Mouse (Mus musculus): ENCODE measurements around the gene Tex12. TPM values are rescaled to one million over a fixed set of nuclear protein-coding genes. Genes with fewer than 3 reads are reported as not detected.

Tex12 gene
- polyA plus RNA-seq, 1 experiment from 2014 or later, result 0.23 TPM

Other genes starting within 250 kb of the Tex12 start
- 134 and 170 TPM in 2 replicates for gene Rpl10-ps3, start 216.4 kb downstream of the Tex12 start, polyA plus RNA-seq (2015; fragmentation: Nextera tagmentation; extraction: Ambion mirVana)
- gene Plet1, start 66.8 kb downstream of the Tex12 start, polyA plus RNA-seq (2015; fragmentation: Nextera tagmentation; extraction: Ambion mirVana), result 0.72 and 2.1 TPM in 2 replicates
- gene Pts, start 32.6 kb downstream of the Tex12 start, polyA plus RNA-seq (2015; fragmentation: Nextera tagmentation; extraction: Ambion mirVana), result 109 and 113 TPM in 2 replicates
- gene Il18, start 6.5 kb downstream of the Tex12 start, polyA plus RNA-seq (2015; fragmentation: Nextera tagmentation; extraction: Ambion mirVana), result 16.8 and 18.2 TPM in 2 replicates
- gene Bco2, start 6.1 kb downstream of the Tex12 start, polyA plus RNA-seq (2015; fragmentation: Nextera tagmentation; extraction: Ambion mirVana), result 0.15 and 0.41 TPM in 2 replicates
- 298 and 311 TPM in 2 replicates for gene Sdhd, start 42.5 kb upstream of the Tex12 start, polyA plus RNA-seq (2015; fragmentation: Nextera tagmentation; extraction: Ambion mirVana)
- 341 and 407 TPM in 2 replicates for gene Timm8b, start 42.6 kb upstream of the Tex12 start, polyA plus RNA-seq (2015; fragmentation: Nextera tagmentation; extraction: Ambion mirVana)
- gene Pih1d2, start 56.0 kb upstream of the Tex12 start, polyA plus RNA-seq (2015; fragmentation: Nextera tagmentation; extraction: Ambion mirVana), result 4.1 and 4.6 TPM in 2 replicates
- 18.0 and 18.1 TPM in 2 replicates for gene Nkapd1, start 56.1 kb upstream of the Tex12 start, polyA plus RNA-seq (2015; fragmentation: Nextera tagmentation; extraction: Ambion mirVana)
- gene Dlat, start 98.5 kb upstream of the Tex12 start, polyA plus RNA-seq (2015; fragmentation: Nextera tagmentation; extraction: Ambion mirVana), result 58.6 and 61.7 TPM in 2 replicates
- 28.3 and 30.4 TPM in 2 replicates for gene Dixdc1, start 178.2 kb upstream of the Tex12 start, polyA plus RNA-seq (2015; fragmentation: Nextera tagmentation; extraction: Ambion mirVana)
- 2.3 and 3.3 TPM in 2 replicates for gene 2310030G06Rik, start 185.2 kb upstream of the Tex12 start, polyA plus RNA-seq (2015; fragmentation: Nextera tagmentation; extraction: Ambion mirVana)
- gene Cryab, start 190.0 kb upstream of the Tex12 start, polyA plus RNA-seq (2015; fragmentation: Nextera tagmentation; extraction: Ambion mirVana), result 24.7 and 28.2 TPM in 2 replicates
- 4.9 and 6.6 TPM in 2 replicates for gene Hspb2, start 191.0 kb upstream of the Tex12 start, polyA plus RNA-seq (2015; fragmentation: Nextera tagmentation; extraction: Ambion mirVana)
- gene Fdxacb1, start 206.9 kb upstream of the Tex12 start, polyA plus RNA-seq (2015; fragmentation: Nextera tagmentation; extraction: Ambion mirVana), result 9.0 and 10.8 TPM in 2 replicates
- gene Alg9, start 213.7 kb upstream of the Tex12 start, polyA plus RNA-seq (2015; fragmentation: Nextera tagmentation; extraction: Ambion mirVana), result 53.9 and 62.9 TPM in 2 replicates
- 50.9 and 58.4 TPM in 2 replicates for gene 1110032A03Rik, start 214.2 kb upstream of the Tex12 start, polyA plus RNA-seq (2015; fragmentation: Nextera tagmentation; extraction: Ambion mirVana)

Measured in neural tube, embryonic 15.5 days (tissue).